In the genomic region with DNA sequence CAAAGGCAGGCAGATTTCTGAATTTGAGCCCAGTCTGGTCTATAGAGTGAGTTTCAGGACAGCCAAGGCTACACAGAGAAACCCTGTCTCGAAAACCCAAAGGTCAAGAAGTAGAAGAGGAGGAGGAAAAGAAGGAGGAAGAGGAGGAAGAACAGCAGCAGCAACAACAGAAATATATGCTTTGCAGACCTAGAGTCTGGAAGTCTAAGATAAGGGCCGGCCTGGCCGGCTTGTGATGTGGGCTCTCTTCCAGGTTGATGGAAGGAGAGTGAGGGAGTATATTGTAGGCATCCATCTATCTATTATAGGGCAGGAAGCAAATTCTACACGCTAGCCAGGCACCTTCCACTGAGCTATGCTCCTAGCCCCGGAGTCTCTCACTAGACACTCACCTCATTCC, we compare ENCODE assay signal across 26 mouse cellular contexts.
DNase-seq lines count a peak whose midpoint lies in the region; ATAC-seq and TF ChIP-seq lines count a peak whose summit lies in the region.
"Had no signal": no experiment of that assay in that cellular context is flagged by ENCODE, and none has a peak within 500 bp of the region (broad histone marks: within the 10 kb centered on the region; RNA-seq: fewer than 3 reads in every experiment).

No protein-coding gene starts in this region.

- H3K27me3 ChIP-seq in heart, embryonic 12.5 days (replicated peaks) = no peaks in the 10 kb centered on the region
- H3K27me3 ChIP-seq in liver, embryonic 11.5 days (replicated peaks; ENCODE audit: control insufficient read depth, insufficient read depth, low read length) = no peaks in the 10 kb centered on the region
- no peaks in the 10 kb centered on the region for H3K27me3 ChIP-seq in liver, postnatal 0 days (ENCODE audit: insufficient read depth, low read length)
- H3K27me3 ChIP-seq in forebrain, embryonic 14.5 days (replicated peaks; ENCODE audit: control insufficient read depth, insufficient read depth, low read length) = no peaks in the 10 kb centered on the region
- H3K27me3 ChIP-seq in hindbrain, embryonic 13.5 days = no peaks in the 10 kb centered on the region
- H3K27me3 ChIP-seq in forebrain, embryonic 10.5 days (ENCODE audit: poor library complexity, severe bottlenecking) = no peaks in the 10 kb centered on the region
- H3K27me3 ChIP-seq: forebrain, embryonic 13.5 days; heart, embryonic 15.5 days; kidney, embryonic 15.5 days; limb, embryonic 15.5 days; neural tube, embryonic 15.5 days had no signal

- no peak for DNase-seq in heart, postnatal 25 days (ENCODE audit: low spot score)
- DNase-seq in c-Kit-positive CD71-positive TER-119-positive erythroid progenitor cells, embryonic 14.5 days (ENCODE audit: low spot score) = peak; percentile 57
- no peak for DNase-seq in liver, embryonic 11.5 days (ENCODE audit: low spot score)
- DNase-seq in liver, postnatal 0 days = no peak
- DNase-seq in forebrain, embryonic 14.5 days (ENCODE audit: low spot score) = no peak
- DNase-seq in forebrain, embryonic 10.5 days (ENCODE audit: extremely low spot score, low spot score) = no peak
- DNase-seq: adrenal gland, adult 8-10 months; cerebellum, adult 9-11 months; kidney, postnatal 4 days; layer of hippocampus, adult 9-11 months; left cerebral cortex, postnatal 4 days; lung, postnatal 4 days; right cerebral cortex, adult 18-20 months; right cerebral cortex, postnatal 4 days had no signal

- no peak overlapping the region for H3K4me2 ChIP-seq in heart, embryonic 12.5 days
- H3K4me2 ChIP-seq in liver, embryonic 11.5 days = 0 out of 2 replicates have a peak overlapping the region, but pooled peaks have one; percentile 1
- no peak overlapping the region for H3K4me2 ChIP-seq in liver, postnatal 0 days (ENCODE audit: low read depth, low read length)
- no peak overlapping the region for H3K4me2 ChIP-seq in forebrain, embryonic 14.5 days (ENCODE audit: low read length)
- H3K4me2 ChIP-seq in hindbrain, embryonic 13.5 days = no peak overlapping the region
- H3K4me2 ChIP-seq: forebrain, embryonic 13.5 days; heart, embryonic 15.5 days; kidney, embryonic 15.5 days; limb, embryonic 15.5 days; neural tube, embryonic 15.5 days had no signal

- peak; percentile 74 for TF ChIP-seq EP300 in liver, postnatal 0 days (IDR thresholded peaks at IDR 0.05; ENCODE audit: low read depth)

- H3K27ac ChIP-seq in heart, embryonic 12.5 days (ENCODE audit: poor library complexity, severe bottlenecking) = peak overlapping the region; percentile 10; the same call in 1 of the 2 replicates
- no peak overlapping the region for H3K27ac ChIP-seq in liver, embryonic 11.5 days (ENCODE audit: low read depth, low read length)
- H3K27ac ChIP-seq in liver, postnatal 0 days (ENCODE audit: low read depth) = peak overlapping the region; percentile 52; the same call in 1 of the 2 replicates
- H3K27ac ChIP-seq in forebrain, embryonic 14.5 days (ENCODE audit: low read depth, low read length) = no peak overlapping the region
- H3K27ac ChIP-seq in hindbrain, embryonic 13.5 days = no peak overlapping the region
- no peak overlapping the region for H3K27ac ChIP-seq in forebrain, embryonic 10.5 days
- H3K27ac ChIP-seq: embryonic facial prominence, embryonic 10.5 days; forebrain, embryonic 13.5 days; heart, embryonic 15.5 days; kidney, embryonic 15.5 days; left cerebral cortex, adult 2 months; limb, embryonic 15.5 days; midbrain, embryonic 10.5 days; stomach, postnatal 0 days had no signal

- H3K4me1 ChIP-seq in heart, embryonic 12.5 days (replicated peaks) = peaks cover 59% of the 10 kb centered on the region
- peaks cover 57% of the 10 kb centered on the region for H3K4me1 ChIP-seq in liver, embryonic 11.5 days (replicated peaks; ENCODE audit: control insufficient read depth, insufficient read depth, low read length)
- peaks cover 46% of the 10 kb centered on the region for H3K4me1 ChIP-seq in liver, postnatal 0 days (ENCODE audit: insufficient read depth)
- peaks cover 4% of the 10 kb centered on the region; the same call in 1 of the 2 replicates for H3K4me1 ChIP-seq in forebrain, embryonic 14.5 days (ENCODE audit: control insufficient read depth, insufficient read depth, low read length)
- 0 out of 2 replicates have a peak, but pooled peaks cover 5% of the 10 kb centered on the region for H3K4me1 ChIP-seq in hindbrain, embryonic 13.5 days (replicated peaks)
- H3K4me1 ChIP-seq in forebrain, embryonic 10.5 days = peaks cover 9% of the 10 kb centered on the region

- no peaks in the 10 kb centered on the region for H3K9me3 ChIP-seq in heart, embryonic 12.5 days (replicated peaks)
- H3K9me3 ChIP-seq in liver, embryonic 11.5 days (ENCODE audit: control insufficient read depth, low read length) = no peaks in the 10 kb centered on the region
- H3K9me3 ChIP-seq in liver, postnatal 0 days (ENCODE audit: low read length) = no peaks in the 10 kb centered on the region
- H3K9me3 ChIP-seq in forebrain, embryonic 14.5 days (replicated peaks; ENCODE audit: control insufficient read depth, low read length) = no peaks in the 10 kb centered on the region
- H3K9me3 ChIP-seq in hindbrain, embryonic 13.5 days = no peaks in the 10 kb centered on the region
- H3K9me3 ChIP-seq in forebrain, embryonic 10.5 days = no peaks in the 10 kb centered on the region
- H3K9me3 ChIP-seq: embryonic facial prominence, embryonic 10.5 days; forebrain, embryonic 13.5 days; heart, embryonic 15.5 days; kidney, embryonic 15.5 days; limb, embryonic 15.5 days; midbrain, embryonic 10.5 days; neural tube, embryonic 15.5 days had no signal

- H3K36me3 ChIP-seq in heart, embryonic 12.5 days = no peaks in the 10 kb centered on the region
- no peaks in the 10 kb centered on the region for H3K36me3 ChIP-seq in liver, embryonic 11.5 days (ENCODE audit: control insufficient read depth, insufficient read depth, low read length)
- no peaks in the 10 kb centered on the region for H3K36me3 ChIP-seq in liver, postnatal 0 days (replicated peaks; ENCODE audit: insufficient read depth, low read length)
- no peaks in the 10 kb centered on the region for H3K36me3 ChIP-seq in forebrain, embryonic 14.5 days (ENCODE audit: control insufficient read depth, insufficient read depth, low read length)
- H3K36me3 ChIP-seq in hindbrain, embryonic 13.5 days = no peaks in the 10 kb centered on the region
- no peaks in the 10 kb centered on the region for H3K36me3 ChIP-seq in forebrain, embryonic 10.5 days (replicated peaks)
- H3K36me3 ChIP-seq: embryonic facial prominence, embryonic 10.5 days; heart, embryonic 15.5 days; kidney, embryonic 15.5 days; limb, embryonic 15.5 days; midbrain, embryonic 10.5 days; neural tube, embryonic 15.5 days had no signal

- H3K9ac ChIP-seq in heart, embryonic 12.5 days = no peak overlapping the region
- H3K9ac ChIP-seq in liver, embryonic 11.5 days (ENCODE audit: low read depth, low read length) = no peak overlapping the region
- no peak overlapping the region for H3K9ac ChIP-seq in liver, postnatal 0 days (replicated peaks)
- no peak overlapping the region for H3K9ac ChIP-seq in forebrain, embryonic 14.5 days (ENCODE audit: low read length)
- no peak overlapping the region for H3K9ac ChIP-seq in hindbrain, embryonic 13.5 days
- H3K9ac ChIP-seq: forebrain, embryonic 13.5 days; heart, embryonic 15.5 days; kidney, embryonic 15.5 days; limb, embryonic 15.5 days; neural tube, embryonic 15.5 days had no signal

- ATAC-seq in heart, embryonic 12.5 days (ENCODE audit: insufficient number of reproducible peaks, low FRiP score) = peak; percentile 46
- ATAC-seq in liver, embryonic 11.5 days (replicated peaks; ENCODE audit: low FRiP score) = no peak; the same call in 1 of the 2 replicates
- ATAC-seq in liver, postnatal 0 days = peak; percentile 31
- no peak for ATAC-seq in forebrain, embryonic 14.5 days
- ATAC-seq in hindbrain, embryonic 13.5 days (ENCODE audit: low FRiP score) = no peak
- ATAC-seq: forebrain, embryonic 13.5 days; intestine, postnatal 0 days had no signal

- H3K4me3 ChIP-seq in heart, embryonic 12.5 days = no peak overlapping the region
- no peak overlapping the region for H3K4me3 ChIP-seq in liver, embryonic 11.5 days (ENCODE audit: low read depth, low read length)
- no peak overlapping the region for H3K4me3 ChIP-seq in liver, postnatal 0 days (ENCODE audit: low read depth, low read length)
- H3K4me3 ChIP-seq in forebrain, embryonic 14.5 days (ENCODE audit: low read depth, low read length) = no peak overlapping the region
- H3K4me3 ChIP-seq in hindbrain, embryonic 13.5 days = no peak overlapping the region
- no peak overlapping the region for H3K4me3 ChIP-seq in forebrain, embryonic 10.5 days
- H3K4me3 ChIP-seq: embryonic facial prominence, embryonic 10.5 days; forebrain, embryonic 13.5 days; heart, embryonic 15.5 days; kidney, embryonic 15.5 days; left cerebral cortex, adult 2 months; limb, embryonic 15.5 days; midbrain, embryonic 10.5 days; neural tube, embryonic 15.5 days had no signal

- TF ChIP-seq CTCF in liver, postnatal 0 days (IDR thresholded peaks at IDR 0.05; ENCODE audit: low read depth) = no peak

- 38% methylated on average over 5 of the region's 5 CpGs for WGBS in heart, embryonic 12.5 days
- WGBS in liver, embryonic 11.5 days = 32% methylated on average over 5 of the region's 5 CpGs
- 32% methylated on average over 5 of the region's 5 CpGs for WGBS in liver, postnatal 0 days (ENCODE audit: insufficient replicate concordance)
- 96% methylated on average over 5 of the region's 5 CpGs for WGBS in forebrain, embryonic 14.5 days
- 90% methylated on average over 5 of the region's 5 CpGs for WGBS in hindbrain, embryonic 13.5 days
- 89% methylated on average over 5 of the region's 5 CpGs for WGBS in forebrain, embryonic 10.5 days

- intact Hi-C loops in heart, postnatal 25 days (cut with DNase I) = no loop called here

Comparison
In these comparisons a context has a peak if more than half of its experiments do, and no peak if none do; other contexts are left out.
1. ATAC-seq: peak in heart, embryonic 12.5 days (single experiment) and liver, postnatal 0 days (single experiment); none in liver, embryonic 11.5 days (single experiment), forebrain, embryonic 14.5 days (single experiment) and hindbrain, embryonic 13.5 days (single experiment).
2. H3K27ac ChIP-seq: peak in heart, embryonic 12.5 days (single experiment) and liver, postnatal 0 days (single experiment); none in liver, embryonic 11.5 days (single experiment), forebrain, embryonic 14.5 days (single experiment), hindbrain, embryonic 13.5 days (single experiment) and forebrain, embryonic 10.5 days (single experiment).